Mouse (Mus musculus): Measurements from ENCODE around the gene Gnai2. TPM values are rescaled to one million over a fixed set of nuclear protein-coding genes. Genes with fewer than 3 reads are reported as not detected.

The Gnai2 gene
- polyA plus RNA-seq, 1 experiment from 2014 or later = 351 TPM

GRCm38 (mm10) chr9:107650708-107651481, 15.7 kb upstream of the Gnai2 start:
- WGBS = 32% methylated on average over 12 of the region's 12 CpGs
- ATAC-seq (replicated peaks; ENCODE audit: low FRiP score, low read depth) = 0 out of 2 replicates have a peak, but pooled peaks have one; percentile 19
- no peaks in the 10 kb centered on the region; the same call in 1 of the 2 replicates for H3K4me1 ChIP-seq (replicated peaks; ENCODE audit: insufficient read depth, low read length)

GRCm38 (mm10) chr9:107650225-107650624, 15.1 kb upstream of the Gnai2 start:
- Histone ChIP-seq H3K9me3 (replicated peaks; ENCODE audit: low read length) (no peaks in the 10 kb centered on the region), H3K9ac (ENCODE audit: low read depth, low read length) (no peak overlapping the region), H3K27ac (no peak overlapping the region), H3K4me1 (replicated peaks; ENCODE audit: insufficient read depth, low read length) (no peaks in the 10 kb centered on the region; the same call in 1 of the 2 replicates), H3K4me3 (replicated peaks; ENCODE audit: low read depth, low read length) (no peak overlapping the region), H3K4me2 (ENCODE audit: low read length) (no peak overlapping the region), H3K36me3 (ENCODE audit: insufficient read depth, low read length) (no peaks in the 10 kb centered on the region), H3K27me3 (ENCODE audit: insufficient read depth, low read length) (no peaks in the 10 kb centered on the region)
- DNase-seq (ENCODE audit: low spot score) (no peak), ATAC-seq (replicated peaks; ENCODE audit: low FRiP score, low read depth) (no peak)
- no peak for TF ChIP-seq CTCF (IDR thresholded peaks at IDR 0.05; ENCODE audit: low read depth)
- 56% methylated on average over 7 of the region's 7 CpGs for WGBS

More at GRCm38 (mm10) chr9:107650708-107651481, 15.7 kb upstream of the Gnai2 start:
- Histone ChIP-seq H3K27me3 (ENCODE audit: insufficient read depth, low read length) (no peaks in the 10 kb centered on the region), H3K27ac (no peak overlapping the region), H3K4me3 (replicated peaks; ENCODE audit: low read depth, low read length) (no peak overlapping the region), H3K9ac (ENCODE audit: low read depth, low read length) (no peak overlapping the region), H3K4me2 (ENCODE audit: low read length) (no peak overlapping the region), H3K36me3 (ENCODE audit: insufficient read depth, low read length) (no peaks in the 10 kb centered on the region), H3K9me3 (replicated peaks; ENCODE audit: low read length) (no peaks in the 10 kb centered on the region)
- no peak for TF ChIP-seq CTCF (IDR thresholded peaks at IDR 0.05; ENCODE audit: low read depth)
- DNase-seq (ENCODE audit: low spot score) = no peak

- Histone ChIP-seq H3K4me2 (ENCODE audit: low read length) (no peak overlapping the region), H3K9ac (ENCODE audit: low read depth, low read length) (no peak overlapping the region), H3K36me3 (ENCODE audit: insufficient read depth, low read length) (no peaks in the 10 kb centered on the region), H3K4me3 (replicated peaks; ENCODE audit: low read depth, low read length) (no peak overlapping the region), H3K4me1 (replicated peaks; ENCODE audit: insufficient read depth, low read length) (no peaks in the 10 kb centered on the region; the same call in 1 of the 2 replicates), H3K27ac (no peak overlapping the region), H3K9me3 (replicated peaks; ENCODE audit: low read length) (no peaks in the 10 kb centered on the region), H3K27me3 (ENCODE audit: insufficient read depth, low read length) (no peaks in the 10 kb centered on the region)
- TF ChIP-seq CTCF (IDR thresholded peaks at IDR 0.05; ENCODE audit: low read depth) = no peak
- ATAC-seq (replicated peaks; ENCODE audit: low FRiP score, low read depth) (no peak), DNase-seq (ENCODE audit: low spot score) (no peak)
- 56% methylated on average over 3 of the region's 3 CpGs for WGBS
These were observed 13.6 kb upstream of the Gnai2 start for GRCm38 (mm10) chr9:107648767-107649166.

GRCm38 (mm10) chr9:107646975-107647374, 11.8 kb upstream of the Gnai2 start:
- 79% methylated on average over 6 of the region's 6 CpGs for WGBS
- Histone ChIP-seq H3K27me3 (ENCODE audit: insufficient read depth, low read length) (no peaks in the 10 kb centered on the region), H3K9ac (ENCODE audit: low read depth, low read length) (no peak overlapping the region), H3K27ac (no peak overlapping the region), H3K36me3 (ENCODE audit: insufficient read depth, low read length) (no peaks in the 10 kb centered on the region), H3K9me3 (replicated peaks; ENCODE audit: low read length) (no peaks in the 10 kb centered on the region), H3K4me2 (ENCODE audit: low read length) (no peak overlapping the region), H3K4me1 (replicated peaks; ENCODE audit: insufficient read depth, low read length) (no peaks in the 10 kb centered on the region; the same call in 1 of the 2 replicates), H3K4me3 (replicated peaks; ENCODE audit: low read depth, low read length) (no peak overlapping the region)
- TF ChIP-seq CTCF (IDR thresholded peaks at IDR 0.05; ENCODE audit: low read depth) = peak; percentile 48
- no peak for DNase-seq (ENCODE audit: low spot score)
- no peak for ATAC-seq (replicated peaks; ENCODE audit: low FRiP score, low read depth)

- Histone ChIP-seq H3K9ac (ENCODE audit: low read depth, low read length) (no peak overlapping the region), H3K4me1 (replicated peaks; ENCODE audit: insufficient read depth, low read length) (no peaks in the 10 kb centered on the region; the same call in 1 of the 2 replicates), H3K27ac (no peak overlapping the region), H3K9me3 (replicated peaks; ENCODE audit: low read length) (no peaks in the 10 kb centered on the region), H3K4me2 (ENCODE audit: low read length) (peak overlapping the region; percentile 61; the same call in 1 of the 2 replicates), H3K36me3 (ENCODE audit: insufficient read depth, low read length) (no peaks in the 10 kb centered on the region), H3K27me3 (ENCODE audit: insufficient read depth, low read length) (no peaks in the 10 kb centered on the region), H3K4me3 (replicated peaks; ENCODE audit: low read depth, low read length) (no peak overlapping the region)
- WGBS = 16% methylated on average over 5 of the region's 5 CpGs
- TF ChIP-seq CTCF (IDR thresholded peaks at IDR 0.05; ENCODE audit: low read depth) = peak; percentile 99
- ATAC-seq (replicated peaks; ENCODE audit: low FRiP score, low read depth) (peak; percentile 63), DNase-seq (ENCODE audit: low spot score) (peak; percentile 85)
These were observed 10.4 kb upstream of the Gnai2 start for GRCm38 (mm10) chr9:107645577-107645976.

- no peaks in the 10 kb centered on the region for H3K9me3 ChIP-seq (replicated peaks; ENCODE audit: low read length)
- no peak for DNase-seq (ENCODE audit: low spot score)
- no peaks in the 10 kb centered on the region; the same call in 1 of the 2 replicates for H3K4me1 ChIP-seq (replicated peaks; ENCODE audit: insufficient read depth, low read length)
- no peak for TF ChIP-seq CTCF (IDR thresholded peaks at IDR 0.05; ENCODE audit: low read depth)
- WGBS = 29% methylated on average over 7 of the region's 7 CpGs
- peak; percentile 33; the same call in 1 of the 2 replicates for ATAC-seq (replicated peaks; ENCODE audit: low FRiP score, low read depth)
- H3K36me3 ChIP-seq (ENCODE audit: insufficient read depth, low read length) = no peaks in the 10 kb centered on the region
- H3K4me3 ChIP-seq (replicated peaks; ENCODE audit: low read depth, low read length) = no peak overlapping the region
- no peak overlapping the region for H3K9ac ChIP-seq (ENCODE audit: low read depth, low read length)
- H3K27ac ChIP-seq = no peak overlapping the region
- peak overlapping the region; percentile 61 for H3K4me2 ChIP-seq (ENCODE audit: low read length)
- no peaks in the 10 kb centered on the region for H3K27me3 ChIP-seq (ENCODE audit: insufficient read depth, low read length)
These were observed 10.0 kb upstream of the Gnai2 start for GRCm38 (mm10) chr9:107645153-107645510.

Data from kidney, postnatal 0 days (tissue).